Mouse (Mus musculus): ENCODE results near the gene Sspn.
A peak's percentile ranks its signal among the peaks of the same experiment; 100 is the strongest.

Gene Sspn

GRCm38 (mm10) chr6:145934001-145934696 is 2.7 kb downstream of the Sspn start:
- DNase-seq (ENCODE audit: low spot score), result peak; percentile 75

- DNase-seq (ENCODE audit: low spot score), result no peak
Observed at GRCm38 (mm10) chr6:145934697-145935240, 3.3 kb downstream of the Sspn start.

- DNase-seq (ENCODE audit: low spot score), result no peak
Observed at GRCm38 (mm10) chr6:145935912-145936311, 4.5 kb downstream of the Sspn start.

- DNase-seq (ENCODE audit: low spot score), result no peak
Observed at GRCm38 (mm10) chr6:145936511-145936910, 5.1 kb downstream of the Sspn start.

GRCm38 (mm10) chr6:145940852-145941251 is 9.4 kb downstream of the Sspn start:
- peak; percentile 32 for DNase-seq (ENCODE audit: low spot score)

DNA sequence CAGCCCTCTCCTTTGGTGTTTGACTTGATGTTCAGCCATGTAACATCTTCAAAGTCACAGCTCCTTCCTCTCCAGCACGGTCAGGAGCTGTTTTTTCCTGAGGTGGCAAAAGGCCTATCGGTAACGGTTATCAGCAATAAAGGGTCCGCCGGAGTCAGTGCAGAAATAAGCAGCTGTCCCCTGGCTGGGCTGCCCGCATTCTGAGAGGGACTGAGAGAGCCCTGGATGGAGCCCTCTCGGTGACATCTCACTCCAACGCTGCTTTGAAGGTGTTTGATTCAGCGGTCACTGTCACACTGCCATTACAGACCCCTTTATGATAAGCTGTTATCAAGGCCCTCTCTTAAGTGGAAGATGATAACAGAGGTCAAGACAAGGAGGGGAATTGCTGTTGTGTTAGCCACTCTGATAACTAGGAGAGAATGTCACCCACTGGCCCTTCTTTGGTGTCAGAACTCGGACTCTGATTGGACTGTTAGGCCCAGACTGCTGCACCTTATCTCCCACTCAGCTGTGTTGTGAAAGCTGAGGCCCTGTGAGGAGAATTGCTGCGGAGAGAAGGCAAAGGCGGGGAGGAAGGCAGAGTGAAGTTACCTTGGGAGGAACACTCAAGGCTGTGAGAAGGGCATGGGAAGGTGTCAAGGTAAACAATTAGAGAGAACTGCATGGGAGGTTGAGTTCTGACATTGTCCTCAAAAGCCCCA is 11.0 kb downstream of the Sspn start:
- no peak for DNase-seq (ENCODE audit: low spot score)

DNA sequence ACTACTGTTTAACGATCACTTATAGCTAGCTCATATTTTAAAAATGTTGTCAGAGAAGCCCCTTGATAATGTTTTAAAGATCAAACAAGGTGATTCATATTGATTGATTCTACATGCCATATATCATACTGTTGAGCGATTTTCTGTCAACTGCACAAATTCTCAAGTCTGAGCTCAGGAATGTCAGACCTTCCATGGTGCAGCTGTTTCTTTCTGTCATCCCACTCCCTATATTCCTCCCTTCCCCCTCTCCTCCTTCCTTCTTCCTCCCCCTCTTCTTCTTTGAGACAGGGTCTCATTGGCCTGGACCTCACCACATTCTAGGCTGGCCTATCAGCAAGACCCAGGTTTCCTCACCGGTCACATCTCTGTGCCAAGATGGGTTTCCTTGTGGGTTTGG is 12.0 kb downstream of the Sspn start:
- DNase-seq (ENCODE audit: low spot score), result no peak

GRCm38 (mm10) chr6:145945700-145946344 is 14.4 kb downstream of the Sspn start:
- no peak for DNase-seq (ENCODE audit: low spot score)

DNA sequence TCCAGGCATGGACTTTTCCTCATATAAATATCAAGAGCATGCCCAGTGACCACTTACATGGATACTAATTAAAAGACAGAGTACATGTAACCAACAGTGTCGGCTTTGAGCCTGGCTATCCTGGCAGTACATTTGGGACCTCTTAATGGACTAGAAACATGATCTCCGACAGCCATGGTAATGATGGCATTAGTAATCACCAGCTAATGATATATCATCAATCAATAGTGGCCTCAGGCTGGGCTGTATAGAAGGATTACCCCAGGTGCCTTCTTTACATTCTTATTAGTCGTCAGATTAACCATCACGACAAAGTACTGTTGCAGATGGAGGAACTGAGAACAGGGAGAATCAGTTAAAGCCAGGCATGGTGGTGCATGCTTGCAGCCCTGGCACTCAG is 17.6 kb downstream of the Sspn start:
- DNase-seq (ENCODE audit: low spot score), result no peak

DNA sequence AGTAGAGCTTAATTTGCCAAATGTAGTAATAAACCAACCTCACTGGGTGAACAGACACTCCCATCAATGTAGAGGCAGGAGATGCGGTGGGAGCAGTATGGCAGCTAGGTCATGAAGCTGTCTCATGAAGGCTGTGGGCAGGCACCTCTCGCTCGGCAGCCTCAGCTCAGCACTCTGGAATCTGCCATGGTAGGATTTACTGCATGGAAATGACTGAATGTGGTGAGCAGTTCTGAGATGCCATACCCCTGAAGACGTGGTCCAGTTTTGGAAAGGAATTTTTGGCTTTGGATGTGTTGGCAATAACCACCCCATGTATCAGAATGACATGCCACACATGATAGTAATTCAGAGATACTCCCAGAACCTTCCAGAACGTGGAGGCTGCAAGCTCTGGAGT is 19.2 kb downstream of the Sspn start:
- no peak for DNase-seq (ENCODE audit: low spot score)

GRCm38 (mm10) chr6:145952594-145952993 is 21.2 kb downstream of the Sspn start:
- DNase-seq (ENCODE audit: low spot score), result no peak

DNA sequence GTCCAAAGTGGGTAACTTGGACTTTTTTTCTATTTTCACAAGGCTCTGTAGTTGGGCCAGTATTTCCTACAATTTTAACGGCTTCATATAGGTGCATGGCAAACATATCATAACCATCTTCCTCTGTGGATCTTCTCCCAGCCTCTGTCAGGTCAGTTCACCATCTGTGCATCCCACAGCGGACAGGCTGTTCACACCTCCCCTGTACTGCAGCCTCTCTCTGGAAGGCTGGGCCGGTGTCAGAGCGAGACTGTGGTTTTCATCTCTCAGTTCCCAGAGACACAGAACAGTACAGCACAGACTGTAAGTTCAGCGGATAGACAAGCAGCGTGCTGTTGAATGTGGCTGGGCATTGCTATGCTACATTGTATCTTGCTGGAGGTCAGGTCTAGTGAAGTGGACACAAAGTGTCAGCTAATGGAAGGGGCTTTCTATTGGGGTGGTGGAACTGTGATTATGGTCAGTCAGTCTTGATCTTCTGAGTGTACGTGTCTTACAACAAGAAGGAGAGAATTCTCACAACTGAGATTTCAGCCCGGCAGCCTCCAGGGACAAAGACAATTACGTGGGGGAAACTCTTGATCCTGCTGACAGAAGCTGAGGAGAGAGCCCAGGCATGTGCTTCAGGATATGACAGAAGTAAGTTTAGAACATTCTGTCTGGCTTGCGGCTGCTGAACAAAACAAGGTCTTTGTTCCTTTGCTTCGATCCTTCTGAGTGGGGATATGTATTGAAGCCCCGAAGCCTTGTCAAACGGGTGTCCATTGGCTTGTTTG is 21.9 kb downstream of the Sspn start:
- no peak for DNase-seq (ENCODE audit: low spot score)

DNA sequence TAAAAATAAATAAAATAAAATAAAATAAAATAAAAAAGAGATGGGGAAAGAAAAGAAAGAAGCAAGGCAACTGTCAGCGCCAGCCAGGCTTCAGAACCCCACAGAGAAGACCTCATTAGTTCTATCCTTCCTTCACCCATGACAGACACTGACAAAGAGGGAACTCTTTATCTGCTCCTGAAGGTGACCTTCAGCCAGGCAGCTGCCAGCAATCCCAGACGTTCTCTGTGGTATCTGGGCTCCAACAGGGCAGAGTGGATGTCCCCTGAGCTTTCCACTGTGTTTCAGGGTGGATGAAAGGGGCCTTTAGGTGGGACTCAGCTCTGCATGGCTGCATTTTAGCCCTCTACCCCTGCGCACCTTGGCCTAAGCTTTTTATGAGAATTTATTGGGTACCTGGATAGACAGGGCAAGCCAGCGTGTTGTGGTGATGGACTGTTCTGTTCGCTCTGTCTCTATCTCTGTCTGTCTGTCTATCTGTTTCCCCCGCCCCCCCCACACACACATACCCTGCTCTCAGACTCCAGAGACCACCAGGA is 26.1 kb downstream of the Sspn start:
- DNase-seq (ENCODE audit: low spot score), result no peak

DNA sequence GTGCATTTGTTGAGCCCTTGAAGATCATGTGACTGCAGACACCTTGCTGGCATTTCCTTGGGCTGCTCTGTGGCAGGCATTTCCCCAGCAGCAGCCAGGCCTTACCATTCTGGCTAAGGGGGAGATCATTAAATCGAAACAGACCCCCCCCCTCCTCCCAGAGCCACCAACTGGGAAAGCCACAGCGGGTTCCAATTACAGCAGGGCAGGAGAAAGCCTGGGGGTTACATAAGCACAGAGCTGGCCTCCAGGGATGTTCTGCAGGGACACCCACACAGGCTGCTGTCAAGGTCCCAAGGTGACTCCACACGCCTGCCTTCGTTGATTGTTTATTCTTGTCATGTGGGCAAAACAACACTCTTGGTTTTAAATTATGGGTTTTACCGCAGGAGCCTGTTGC is 26.6 kb downstream of the Sspn start:
- DNase-seq (ENCODE audit: low spot score), result no peak

DNA sequence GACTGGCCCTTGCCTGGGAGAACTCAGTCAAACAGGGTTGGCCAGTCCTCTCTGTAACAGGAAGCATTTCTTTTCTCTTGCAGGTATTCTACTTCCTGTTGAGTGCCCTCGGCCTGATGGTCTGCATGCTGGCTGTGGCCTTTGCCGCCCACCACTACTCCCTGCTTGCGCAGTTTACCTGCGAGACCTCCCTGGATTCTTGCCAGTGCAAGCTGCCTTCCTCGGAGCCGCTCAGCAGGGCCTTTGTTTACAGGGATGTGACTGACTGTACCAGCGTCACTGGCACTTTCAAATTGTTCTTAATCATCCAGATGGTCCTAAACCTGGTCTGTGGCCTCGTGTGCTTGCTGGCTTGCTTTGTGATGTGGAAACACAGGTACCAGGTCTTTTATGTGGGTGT is 29.6 kb downstream of the Sspn start:
- DNase-seq (ENCODE audit: low spot score), result no peak

DNA sequence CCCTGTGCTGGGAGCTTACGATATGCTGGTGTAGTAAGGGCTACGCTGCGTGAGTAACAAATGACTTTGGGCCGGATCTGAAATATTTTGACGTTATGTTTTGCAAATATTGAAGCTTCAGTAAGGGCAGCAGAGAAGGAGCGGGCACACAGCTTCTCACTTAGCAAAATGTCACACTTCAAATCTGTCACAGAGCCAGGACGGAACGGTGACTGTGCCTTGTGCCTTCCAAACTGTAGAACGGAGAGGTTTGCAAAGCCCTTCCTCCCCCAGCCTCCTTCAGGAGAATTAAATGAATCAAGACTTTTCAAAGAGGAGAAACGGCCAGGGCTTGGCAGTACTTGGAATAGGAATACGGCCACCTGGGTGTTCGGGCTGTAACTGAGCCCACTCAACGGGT is 32.5 kb downstream of the Sspn start:
- DNase-seq (ENCODE audit: low spot score), result no peak

GRCm38 (mm10) chr6:145967693-145968092 is 36.3 kb downstream of the Sspn start:
- no peak for DNase-seq (ENCODE audit: low spot score)

- peak; percentile 28 for DNase-seq (ENCODE audit: low spot score)
Observed at GRCm38 (mm10) chr6:145968301-145968818, 36.9 kb downstream of the Sspn start.

GRCm38 (mm10) chr6:145968821-145969220 is 37.4 kb downstream of the Sspn start:
- DNase-seq (ENCODE audit: low spot score), result peak; percentile 22

- no peak for DNase-seq (ENCODE audit: low spot score)
Observed at GRCm38 (mm10) chr6:145969572-145969971, 38.1 kb downstream of the Sspn start.

- no peak for DNase-seq (ENCODE audit: low spot score)
Observed at GRCm38 (mm10) chr6:145972107-145972506, 40.7 kb downstream of the Sspn start.

DNA sequence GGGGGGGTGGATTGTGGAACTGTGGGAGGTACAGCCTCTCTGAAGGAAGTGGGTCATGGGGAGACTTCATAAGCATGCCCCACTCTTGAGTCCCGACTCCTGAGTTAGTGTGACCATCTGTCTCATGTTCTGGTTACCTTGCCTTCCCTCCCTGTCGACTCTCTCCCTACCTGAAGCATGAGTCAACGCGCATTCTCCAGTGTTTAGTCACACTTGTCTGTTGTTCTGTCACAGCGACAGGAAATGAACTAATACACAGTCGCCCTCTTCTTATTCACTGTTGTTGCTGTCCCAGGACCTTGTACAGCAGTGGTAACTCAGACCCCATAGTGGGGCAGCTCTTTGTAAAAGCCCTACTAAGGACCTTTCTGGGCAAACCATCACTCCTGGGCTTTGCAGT is 41.4 kb downstream of the Sspn start:
- no peak for DNase-seq (ENCODE audit: low spot score)

Measured in MN1 (cell line).